Mouse (Mus musculus) bone marrow, adult 2 months (tissue): ENCODE measurements around the gene Rbm26.

Source experiments
- CTCF ChIP-seq: fragments of 200-500 bp; IDR thresholded peaks from 2 replicates; pipeline ENCODE4 v1.5.1; 2011; ENCODE audit warnings: low read length, control low read depth; ENCODE audit not compliant: control insufficient read depth, insufficient read depth
- POLR2A ChIP-seq: fragments of 200-500 bp; IDR thresholded peaks from 2 replicates; pipeline ENCODE4 v1.6.1; 2011; ENCODE audit warnings: low read depth, mild to moderate bottlenecking, control low read depth, low read length, borderline replicate concordance; ENCODE audit not compliant: control insufficient read depth

GRCm38 (mm10) chr14:105177238-105177693 lies at the start of gene Rbm26:
- TF ChIP-seq POLR2A (peak; percentile 80; the same call in 1 of the 2 replicates), CTCF (no peak)
